In the genomic region with DNA sequence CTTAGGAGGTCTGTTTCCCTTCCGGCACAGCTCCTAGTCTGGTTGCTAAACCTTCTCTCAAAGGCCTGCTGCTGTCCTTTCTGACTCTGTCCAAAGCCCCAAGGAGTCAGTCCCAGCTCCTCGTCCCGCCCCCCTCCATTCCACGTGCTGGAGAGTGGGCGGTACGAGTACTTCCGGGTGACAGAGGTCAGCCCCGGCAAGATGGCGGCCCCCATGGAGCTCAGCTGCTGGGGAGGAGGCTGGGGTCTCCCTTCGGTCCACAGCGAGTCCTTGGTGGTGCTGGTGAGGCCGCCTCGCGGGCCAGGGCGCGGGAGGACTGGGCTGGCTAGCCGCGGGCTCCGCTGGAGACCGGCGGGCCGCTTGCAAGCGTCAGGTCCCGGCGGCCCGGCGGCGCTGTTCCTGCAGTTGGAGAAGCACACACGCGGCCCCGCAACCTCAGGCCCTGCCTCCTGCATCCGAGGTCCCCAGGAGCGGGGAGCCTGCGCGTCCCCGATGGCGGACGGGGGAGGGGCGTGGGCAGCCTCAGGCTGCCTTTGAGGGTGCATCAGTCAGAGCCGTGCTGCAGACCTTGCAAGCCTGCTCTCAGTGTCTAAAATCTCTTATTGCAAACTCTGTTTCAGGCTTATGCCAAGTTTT, we compare ENCODE assay signal across 8 mouse cellular contexts. TPM values are rescaled to one million over a fixed set of nuclear protein-coding genes. Genes with fewer than 3 reads are reported as not detected.
DNase-seq lines count a peak whose midpoint lies in the region; ATAC-seq and TF ChIP-seq lines count a peak whose summit lies in the region.

Mtx3 (plus strand) TSS at position 175 of the 636 bp plus-strand sequence.

- H3K4me2 ChIP-seq in forebrain, embryonic 13.5 days: peak within 1 kb of the TSS; percentile 74
- peak within 1 kb of the TSS; percentile 75 for H3K4me2 ChIP-seq in liver, embryonic 16.5 days (ENCODE audit: low read depth, low read length)
- H3K4me2 ChIP-seq in neural tube, embryonic 12.5 days (replicated peaks): peak within 1 kb of the TSS; percentile 79
- peak within 1 kb of the TSS; percentile 94 for H3K4me2 ChIP-seq in stomach, postnatal 0 days (replicated peaks; ENCODE audit: low read depth)

- H3K4me3 ChIP-seq in E14TG2a.4 (replicated peaks; ENCODE audit: low read length): peak within 1 kb of the TSS; percentile 88
- peak within 1 kb of the TSS; percentile 91 for H3K4me3 ChIP-seq in forebrain, embryonic 13.5 days
- H3K4me3 ChIP-seq in liver, embryonic 16.5 days (ENCODE audit: low read depth, low read length): peak within 1 kb of the TSS; percentile 91
- peak within 1 kb of the TSS; percentile 91 for H3K4me3 ChIP-seq in neural tube, embryonic 12.5 days
- H3K4me3 ChIP-seq in stomach, postnatal 0 days (ENCODE audit: low read depth, low read length): peak within 1 kb of the TSS; percentile 90

- H3K36me3 ChIP-seq in E14TG2a.4 (ENCODE audit: insufficient read depth, low read length): peaks cover 30% of the 10 kb centered on the region
- H3K36me3 ChIP-seq in forebrain, embryonic 13.5 days (ENCODE audit: poor library complexity, severe bottlenecking): peaks cover 20% of the 10 kb centered on the region
- peaks cover 5% of the 10 kb centered on the region; the same call in 1 of the 2 replicates for H3K36me3 ChIP-seq in liver, embryonic 16.5 days (ENCODE audit: control insufficient read depth, insufficient read depth)
- peaks cover 21% of the 10 kb centered on the region for H3K36me3 ChIP-seq in neural tube, embryonic 12.5 days
- H3K36me3 ChIP-seq in stomach, postnatal 0 days (ENCODE audit: control insufficient read depth, insufficient read depth, low read length): peaks cover 6% of the 10 kb centered on the region; the same call in 1 of the 2 replicates

- H3K9me3 ChIP-seq in E14TG2a.4 (ENCODE audit: low read length): no peaks in the 10 kb centered on the region; the same call in 1 of the 2 replicates
- H3K9me3 ChIP-seq in forebrain, embryonic 13.5 days (replicated peaks): no peaks in the 10 kb centered on the region
- H3K9me3 ChIP-seq in liver, embryonic 16.5 days (replicated peaks; ENCODE audit: control insufficient read depth, low read length): no peaks in the 10 kb centered on the region
- H3K9me3 ChIP-seq in neural tube, embryonic 12.5 days: no peaks in the 10 kb centered on the region
- H3K9me3 ChIP-seq in stomach, postnatal 0 days (ENCODE audit: control insufficient read depth, low read length): no peaks in the 10 kb centered on the region

- H3K27me3 ChIP-seq in E14TG2a.4 (ENCODE audit: insufficient read depth, low read length): no peaks in the 10 kb centered on the region
- no peaks in the 10 kb centered on the region for H3K27me3 ChIP-seq in forebrain, embryonic 13.5 days
- no peaks in the 10 kb centered on the region for H3K27me3 ChIP-seq in liver, embryonic 16.5 days (ENCODE audit: control insufficient read depth, insufficient read depth, low read depth, low read length)
- H3K27me3 ChIP-seq in neural tube, embryonic 12.5 days (replicated peaks): no peaks in the 10 kb centered on the region
- no peaks in the 10 kb centered on the region for H3K27me3 ChIP-seq in stomach, postnatal 0 days (ENCODE audit: control insufficient read depth, insufficient read depth, low read length)

- TF ChIP-seq EP300 in stomach, postnatal 0 days (optimal IDR thresholded peaks at IDR 0.05): no peak

- H3K4me1 ChIP-seq in E14TG2a.4 (replicated peaks; ENCODE audit: low read depth, low read length): peaks cover 4% of the 10 kb centered on the region
- peaks cover 5% of the 10 kb centered on the region for H3K4me1 ChIP-seq in forebrain, embryonic 13.5 days
- peaks cover 21% of the 10 kb centered on the region for H3K4me1 ChIP-seq in liver, embryonic 16.5 days (ENCODE audit: control insufficient read depth, low read depth, low read length)
- H3K4me1 ChIP-seq in neural tube, embryonic 12.5 days: no peaks in the 10 kb centered on the region
- H3K4me1 ChIP-seq in stomach, postnatal 0 days (replicated peaks; ENCODE audit: control insufficient read depth, insufficient read depth): peaks cover 2% of the 10 kb centered on the region; the same call in 1 of the 2 replicates

- peak within 1 kb of the TSS; percentile 87 for H3K9ac ChIP-seq in forebrain, embryonic 13.5 days
- peak within 1 kb of the TSS; percentile 80 for H3K9ac ChIP-seq in liver, embryonic 16.5 days (ENCODE audit: low read depth, low read length)
- peak within 1 kb of the TSS; percentile 88 for H3K9ac ChIP-seq in neural tube, embryonic 12.5 days
- H3K9ac ChIP-seq in stomach, postnatal 0 days (ENCODE audit: low read length): peak within 1 kb of the TSS; percentile 88

- ATAC-seq in forebrain, embryonic 13.5 days: peak; percentile 99
- ATAC-seq in liver, embryonic 16.5 days (ENCODE audit: low read depth): peak; percentile 73
- ATAC-seq in neural tube, embryonic 12.5 days (ENCODE audit: low FRiP score, low read depth): peak; percentile 100
- peak; percentile 96 for ATAC-seq in stomach, postnatal 0 days (ENCODE audit: low FRiP score, low TSS enrichment)

- TF ChIP-seq CTCF in E14TG2a.4 (conservative IDR thresholded peaks at IDR 0.05; ENCODE audit: low read length): no peak
- TF ChIP-seq CTCF in stomach, postnatal 0 days (IDR thresholded peaks at IDR 0.05; ENCODE audit: low read depth): no peak

- peak within 1 kb of the TSS; percentile 75 for H3K27ac ChIP-seq in forebrain, embryonic 13.5 days
- peak within 1 kb of the TSS; percentile 50 for H3K27ac ChIP-seq in liver, embryonic 16.5 days (ENCODE audit: low read length)
- peak within 1 kb of the TSS; percentile 66; the same call in 1 of the 2 replicates for H3K27ac ChIP-seq in neural tube, embryonic 12.5 days
- peak within 1 kb of the TSS; percentile 74 for H3K27ac ChIP-seq in stomach, postnatal 0 days (replicated peaks)

- intact Hi-C loops in heart, postnatal 10 days (cut with DNase I): loop anchor here (5.0 kb wide), 1 partner anchor 92 kb away; no protein-coding TSS in a partner anchor

- peak; percentile 67 for DNase-seq in c-Kit-positive CD71-positive TER-119-positive erythroid progenitor cells, embryonic 14.5 days (ENCODE audit: low spot score)
- DNase-seq in heart, postnatal 10 days: peak; percentile 89 to 92
- DNase-seq in kidney, postnatal 4 days: peak; percentile 93 to 95
- peak; percentile 86 for DNase-seq in stomach, postnatal 0 days (ENCODE audit: low spot score)

- 2% methylated on average over 33 of the region's 40 CpGs for WGBS in forebrain, embryonic 13.5 days
- 3% methylated on average over 39 of the region's 40 CpGs for WGBS in liver, embryonic 16.5 days (ENCODE audit: insufficient replicate concordance)
- WGBS in neural tube, embryonic 12.5 days: 2% methylated on average over 40 of the region's 40 CpGs
- 2% methylated on average over 37 of the region's 40 CpGs for WGBS in stomach, postnatal 0 days

RNA-seq across cellular contexts. Expression of gene Mtx3, which starts in this region (rescaled TPM):
- 4.7 and 4.8 TPM in 2 replicates for polyA plus RNA-seq in forebrain, embryonic 13.5 days (2015; fragmentation: Nextera tagmentation; extraction: Ambion mirVana)
- 10 to 100 TPM in 1 of 2 experiments, 1 to 10 TPM in 1; 8.7 to 10.5 TPM for total RNA-seq in heart, postnatal 10 days (2021)
- polyA plus RNA-seq in liver, embryonic 16.5 days (2015; fragmentation: Nextera tagmentation; extraction: Ambion mirVana): 0.54 and 0.63 TPM in 2 replicates
- polyA plus RNA-seq in neural tube, embryonic 12.5 days (2016; fragmentation: Nextera tagmentation; extraction: Ambion mirVana): 3.8 and 3.9 TPM in 2 replicates
- polyA plus RNA-seq in stomach, postnatal 0 days (2015; fragmentation: Nextera tagmentation; extraction: Ambion mirVana): 1.2 and 1.5 TPM in 2 replicates

Comparison
In these comparisons a context has a peak if more than half of its experiments do, and no peak if none do; other contexts are left out.
1. Peak in every context shown above with its lines: DNase-seq, ATAC-seq, H3K4me3 ChIP-seq and H3K27ac ChIP-seq.
2. Peak in ATAC-seq, H3K4me3 ChIP-seq, H3K27ac ChIP-seq, H3K9ac ChIP-seq and H3K4me2 ChIP-seq in liver, embryonic 16.5 days; RNA of the gene not detected or under 1 TPM.